Mouse (Mus musculus) left cerebral cortex, adult 18-20 months (tissue): ENCODE results near the gene Prkaa2. TPM values are rescaled to one million over a fixed set of nuclear protein-coding genes. Genes with fewer than 3 reads are reported as not detected.

Source experiments
- total RNA-seq, 2 experiments: library from RNA; stranded (reverse); gene quantifications; 2 replicates each; pipeline ENCODE4 v1.2.3; 2021

Gene Prkaa2
- total RNA-seq, 2 experiments from 2014 or later: 31.0 to 32.0 TPM

Other genes starting within 250 kb of the Prkaa2 start
- not detected for gene C8a, start 233.5 kb downstream of the Prkaa2 start, total RNA-seq
- gene Fyb2, start 196.4 kb downstream of the Prkaa2 start, total RNA-seq: 1 to 10 TPM; 1.2 to 1.6 TPM
- 100 to 1,000 TPM; 164 to 176 TPM for gene Plpp3, start 47.5 kb upstream of the Prkaa2 start, total RNA-seq